Mouse (Mus musculus) C2C12 (cell line): ENCODE results near the gene Zmat3.

Experiments used
- CEBPB ChIP-seq: IDR thresholded peaks from one replicate; pipeline ENCODE4 v1.6.1; 2011; ENCODE audit warnings: low read depth, mild to moderate bottlenecking, control low read depth, moderate library complexity
- CTCF ChIP-seq: IDR thresholded peaks from one replicate; pipeline ENCODE4 v1.5.1; 2011; ENCODE audit not compliant: control insufficient read depth, insufficient read depth, insufficient read length
- FOSL1 ChIP-seq: IDR thresholded peaks from one replicate; pipeline ENCODE4 v1.8.0; 2011; ENCODE audit warnings: mild to moderate bottlenecking, low read length; ENCODE audit not compliant: poor library complexity, insufficient read depth, severe bottlenecking
- MAX ChIP-seq: IDR thresholded peaks from one replicate; pipeline ENCODE4 v1.6.1; 2011; ENCODE audit warnings: mild to moderate bottlenecking, control low read depth
- MYOG ChIP-seq: IDR thresholded peaks from one replicate; pipeline ENCODE4 v1.6.1; 2011; ENCODE audit not compliant: control insufficient read depth, insufficient read length; ENCODE audit errors: extremely low read depth
- USF1 ChIP-seq: IDR thresholded peaks from one replicate; pipeline ENCODE4 v1.6.1; 2011; ENCODE audit warnings: low read depth, mild to moderate bottlenecking, control low read depth, moderate library complexity

- TF ChIP-seq CTCF (no peak), MAX (no peak), CEBPB (no peak), FOSL1 (no peak), USF1 (no peak), MYOG (no peak)
Measured at GRCm38 (mm10) chr3:32361221-32361620, 4.6 kb downstream of the Zmat3 start.
